Mouse (Mus musculus) midbrain, embryonic 14.5 days (tissue): Measurements from ENCODE around the gene Mical2. TPM values are rescaled to one million over a fixed set of nuclear protein-coding genes. Genes with fewer than 3 reads are reported as not detected.

Experiments used
- ATAC-seq: fragments of 200-750 bp; cut with Nextera tagmentation; 2 replicates; pipeline ENCODE4 v1.8.0; 2017; ENCODE audit warnings: moderate number of reproducible peaks, moderate library complexity; ENCODE audit not compliant: low FRiP score, low TSS enrichment
- DNase-seq: peaks from one replicate; pipeline ENCODE4 v3.0.0-alpha.2; 2015
- H3K27ac ChIP-seq: fragments of 300-500 bp; sonication (generic); replicated peaks from 2 replicates; pipeline ENCODE4 v1.5.1; 2014; ENCODE audit warnings: mild to moderate bottlenecking, low read depth, low read length, moderate library complexity
- H3K27me3 ChIP-seq: fragments of 300-500 bp; sonication (generic); 2 replicates; pipeline ENCODE4 v1.6.1; 2014; ENCODE audit warnings: low read length, control low read depth, mixed read lengths; ENCODE audit not compliant: control insufficient read depth, insufficient read depth
- H3K36me3 ChIP-seq: fragments of 300-500 bp; sonication (generic); 2 replicates; pipeline ENCODE4 v1.6.1; 2014; ENCODE audit warnings: low read length, control low read depth; ENCODE audit not compliant: control insufficient read depth, insufficient read depth
- H3K4me1 ChIP-seq: fragments of 300-500 bp; sonication (generic); 2 replicates; pipeline ENCODE4 v1.6.1; 2014; ENCODE audit warnings: mild to moderate bottlenecking, antibody characterized with exemption, low read length, control low read depth; ENCODE audit not compliant: control insufficient read depth, insufficient read depth
- H3K4me2 ChIP-seq: fragments of 300-500 bp; sonication (generic); 2 replicates; pipeline ENCODE4 v1.6.1; 2014; ENCODE audit warnings: mild to moderate bottlenecking, low read length, moderate library complexity
- H3K4me3 ChIP-seq: fragments of 300-500 bp; sonication (generic); replicated peaks from 2 replicates; pipeline ENCODE4 v1.5.1; 2014; ENCODE audit warnings: low read depth, low read length
- H3K9ac ChIP-seq: fragments of 300-500 bp; sonication (generic); replicated peaks from 2 replicates; pipeline ENCODE4 v1.6.1; 2014; ENCODE audit warnings: mild to moderate bottlenecking, low read length, moderate library complexity
- H3K9me3 ChIP-seq: fragments of 300-500 bp; sonication (generic); 2 replicates; pipeline ENCODE4 v1.6.1; 2016; ENCODE audit warnings: low read length, control low read depth, mixed read lengths; ENCODE audit not compliant: control insufficient read depth
- WGBS: fragments of 180-500 bp; shearing (Covaris S2); extraction: QIAGEN DNeasy Blood & Tissue Kit; methylation state at CpG from one replicate; pipeline ENCODE4 v1.1.7; 2014; 5-methylcytosine and 5-hydroxymethylcytosine counted together
- polyA plus RNA-seq: library from polyadenylated mRNA; unstranded; fragments of >200 nt; fragmentation: Nextera tagmentation; extraction: Ambion mirVana; gene quantifications from 2 replicates; pipeline ENCODE4 v1.2.1, GENCODE M21; 2014

The Mical2 gene
- polyA plus RNA-seq, 1 experiment from 2014 or later, result 1.6 TPM

- no peak overlapping the region for H3K4me2 ChIP-seq
- 89% methylated on average over 3 of the region's 3 CpGs for WGBS
- H3K4me3 ChIP-seq, result no peak overlapping the region
- DNase-seq (no peak), ATAC-seq (no peak)
- H3K27me3 ChIP-seq, result no peaks in the 10 kb centered on the region
- H3K9ac ChIP-seq, result no peak overlapping the region
- no peaks in the 10 kb centered on the region for H3K9me3 ChIP-seq
- H3K27ac ChIP-seq, result no peak overlapping the region
- H3K36me3 ChIP-seq, result no peaks in the 10 kb centered on the region
- no peaks in the 10 kb centered on the region for H3K4me1 ChIP-seq
These were observed 144.3 kb downstream of the Mical2 start for GRCm38 (mm10) chr7:112369977-112370376.

- Histone ChIP-seq H3K9me3 (no peaks in the 10 kb centered on the region), H3K27me3 (no peaks in the 10 kb centered on the region), H3K27ac (no peak overlapping the region), H3K9ac (no peak overlapping the region), H3K4me3 (no peak overlapping the region), H3K4me2 (no peak overlapping the region), H3K4me1 (no peaks in the 10 kb centered on the region), H3K36me3 (no peaks in the 10 kb centered on the region)
- DNase-seq (no peak), ATAC-seq (no peak)
- WGBS, result 84% methylated on average over 2 of the region's 2 CpGs
These were observed 145.7 kb downstream of the Mical2 start for GRCm38 (mm10) chr7:112371387-112371786.

GRCm38 (mm10) chr7:112374035-112374434, 148.4 kb downstream of the Mical2 start:
- H3K9me3 ChIP-seq, result no peaks in the 10 kb centered on the region
- H3K27me3 ChIP-seq, result no peaks in the 10 kb centered on the region
- H3K36me3 ChIP-seq, result no peaks in the 10 kb centered on the region
- no peak overlapping the region for H3K4me3 ChIP-seq
- WGBS, result 90% methylated on average over 5 of the region's 5 CpGs
- no peak for DNase-seq
- H3K4me1 ChIP-seq, result no peaks in the 10 kb centered on the region
- no peak overlapping the region for H3K9ac ChIP-seq
- no peak for ATAC-seq
- H3K4me2 ChIP-seq, result no peak overlapping the region
- no peak overlapping the region for H3K27ac ChIP-seq

GRCm38 (mm10) chr7:112375062-112375461, 149.4 kb downstream of the Mical2 start:
- Histone ChIP-seq H3K9me3 (no peaks in the 10 kb centered on the region), H3K4me2 (no peak overlapping the region), H3K27me3 (no peaks in the 10 kb centered on the region), H3K4me1 (no peaks in the 10 kb centered on the region), H3K4me3 (no peak overlapping the region), H3K36me3 (no peaks in the 10 kb centered on the region), H3K27ac (no peak overlapping the region), H3K9ac (no peak overlapping the region)
- ATAC-seq, result no peak
- WGBS, result 89% methylated on average over 9 of the region's 9 CpGs
- DNase-seq, result no peak

GRCm38 (mm10) chr7:112375900-112376299, 150.2 kb downstream of the Mical2 start:
- Histone ChIP-seq H3K27ac (no peak overlapping the region), H3K4me3 (no peak overlapping the region), H3K4me1 (no peaks in the 10 kb centered on the region), H3K36me3 (no peaks in the 10 kb centered on the region), H3K9ac (no peak overlapping the region), H3K27me3 (no peaks in the 10 kb centered on the region), H3K4me2 (no peak overlapping the region), H3K9me3 (no peaks in the 10 kb centered on the region)
- WGBS, result 71% methylated on average over 5 of the region's 5 CpGs
- no peak for ATAC-seq
- DNase-seq, result no peak

GRCm38 (mm10) chr7:112376611-112377010, 151.0 kb downstream of the Mical2 start:
- H3K4me2 ChIP-seq, result no peak overlapping the region
- H3K27ac ChIP-seq, result no peak overlapping the region
- H3K27me3 ChIP-seq, result no peaks in the 10 kb centered on the region
- H3K9ac ChIP-seq, result no peak overlapping the region
- H3K9me3 ChIP-seq, result no peaks in the 10 kb centered on the region
- WGBS, result 69% methylated on average over 2 of the region's 2 CpGs
- ATAC-seq (no peak), DNase-seq (no peak)
- no peak overlapping the region for H3K4me3 ChIP-seq
- H3K4me1 ChIP-seq, result no peaks in the 10 kb centered on the region
- H3K36me3 ChIP-seq, result no peaks in the 10 kb centered on the region

- Histone ChIP-seq H3K4me3 (no peak overlapping the region), H3K4me1 (no peaks in the 10 kb centered on the region), H3K36me3 (no peaks in the 10 kb centered on the region), H3K27ac (no peak overlapping the region), H3K9ac (no peak overlapping the region), H3K4me2 (no peak overlapping the region), H3K27me3 (no peaks in the 10 kb centered on the region), H3K9me3 (no peaks in the 10 kb centered on the region)
- DNase-seq, result peak; percentile 96
- ATAC-seq, result peak; percentile 60; the same call in 1 of the 2 replicates
- WGBS, result 35% methylated on average over 8 of the region's 8 CpGs
These were observed 151.7 kb downstream of the Mical2 start for GRCm38 (mm10) chr7:112377314-112377713.

- Histone ChIP-seq H3K9me3 (no peaks in the 10 kb centered on the region), H3K4me2 (no peak overlapping the region), H3K4me3 (no peak overlapping the region), H3K4me1 (no peaks in the 10 kb centered on the region), H3K9ac (no peak overlapping the region), H3K27me3 (no peaks in the 10 kb centered on the region), H3K36me3 (no peaks in the 10 kb centered on the region), H3K27ac (no peak overlapping the region)
- WGBS, result 86% methylated on average over 5 of the region's 5 CpGs
- DNase-seq (no peak), ATAC-seq (no peak)
These were observed 152.4 kb downstream of the Mical2 start for GRCm38 (mm10) chr7:112378056-112378455.

- Histone ChIP-seq H3K9ac (no peak overlapping the region), H3K4me1 (no peaks in the 10 kb centered on the region), H3K27me3 (no peaks in the 10 kb centered on the region), H3K4me2 (no peak overlapping the region), H3K4me3 (no peak overlapping the region), H3K36me3 (no peaks in the 10 kb centered on the region), H3K9me3 (no peaks in the 10 kb centered on the region), H3K27ac (no peak overlapping the region)
- ATAC-seq, result no peak
- DNase-seq, result no peak
- WGBS, result 87% methylated on average over 5 of the region's 5 CpGs
These were observed 152.8 kb downstream of the Mical2 start for GRCm38 (mm10) chr7:112378476-112378875.
